Mouse (Mus musculus) cerebellum, adult 2 months (tissue): Measurements from ENCODE around the gene Nectin4. TPM values are rescaled to one million over a fixed set of nuclear protein-coding genes. Genes with fewer than 3 reads are reported as not detected.

Source experiments
- DNase-seq, 2 experiments: peaks; one replicate each; pipeline ENCODE4 v3.0.0; 2021
- H3K27ac ChIP-seq: fragments of 200-500 bp; 2 replicates; pipeline ENCODE4 v1.5.1; 2012; ENCODE audit warnings: low read length, control low read depth, inconsistent platforms; ENCODE audit not compliant: insufficient read depth
- H3K27me3 ChIP-seq: fragments of 200-500 bp; 2 replicates; pipeline ENCODE4 v1.6.1; 2012; ENCODE audit warnings: inconsistent platforms, mild to moderate bottlenecking, low read length, moderate library complexity; ENCODE audit not compliant: control insufficient read depth, insufficient read depth
- H3K4me1 ChIP-seq: fragments of 200-500 bp; 2 replicates; pipeline ENCODE4 v1.6.1; 2011; ENCODE audit warnings: low read length; ENCODE audit not compliant: control insufficient read depth, insufficient read depth
- H3K4me3 ChIP-seq: fragments of 200-500 bp; replicated peaks from 2 replicates; pipeline ENCODE3; 2011; ENCODE audit warnings: mild to moderate bottlenecking, low read depth, low read length, control low read depth; ENCODE audit not compliant: insufficient read depth
- CTCF ChIP-seq: fragments of 200-500 bp; IDR thresholded peaks from 2 replicates; pipeline ENCODE4 v1.5.1; 2011; ENCODE audit warnings: low read depth, mild to moderate bottlenecking, control low read depth, low read length, moderate library complexity, borderline replicate concordance; ENCODE audit not compliant: insufficient read depth
- POLR2A ChIP-seq: fragments of 200-500 bp; IDR thresholded peaks from 2 replicates; pipeline ENCODE4 v1.6.1; 2011; ENCODE audit warnings: low read length, control low read depth, borderline replicate concordance; ENCODE audit not compliant: insufficient read depth
- WGBS: fragments of 180-500 bp; shearing (Covaris S2); methylation state at CpG from one replicate; pipeline ENCODE4 v1.1.7; 2018; 5-methylcytosine and 5-hydroxymethylcytosine counted together
- polyA plus RNA-seq: library from polyadenylated mRNA; depleted of rRNA; stranded (reverse); fragments of >200 nt; gene quantifications from 2 replicates; pipeline ENCODE4 v1.2.3, GENCODE M21; 2012; rRNA removed

Gene Nectin4
- polyA plus RNA-seq, 1 experiment: 11.9 TPM

DNA sequence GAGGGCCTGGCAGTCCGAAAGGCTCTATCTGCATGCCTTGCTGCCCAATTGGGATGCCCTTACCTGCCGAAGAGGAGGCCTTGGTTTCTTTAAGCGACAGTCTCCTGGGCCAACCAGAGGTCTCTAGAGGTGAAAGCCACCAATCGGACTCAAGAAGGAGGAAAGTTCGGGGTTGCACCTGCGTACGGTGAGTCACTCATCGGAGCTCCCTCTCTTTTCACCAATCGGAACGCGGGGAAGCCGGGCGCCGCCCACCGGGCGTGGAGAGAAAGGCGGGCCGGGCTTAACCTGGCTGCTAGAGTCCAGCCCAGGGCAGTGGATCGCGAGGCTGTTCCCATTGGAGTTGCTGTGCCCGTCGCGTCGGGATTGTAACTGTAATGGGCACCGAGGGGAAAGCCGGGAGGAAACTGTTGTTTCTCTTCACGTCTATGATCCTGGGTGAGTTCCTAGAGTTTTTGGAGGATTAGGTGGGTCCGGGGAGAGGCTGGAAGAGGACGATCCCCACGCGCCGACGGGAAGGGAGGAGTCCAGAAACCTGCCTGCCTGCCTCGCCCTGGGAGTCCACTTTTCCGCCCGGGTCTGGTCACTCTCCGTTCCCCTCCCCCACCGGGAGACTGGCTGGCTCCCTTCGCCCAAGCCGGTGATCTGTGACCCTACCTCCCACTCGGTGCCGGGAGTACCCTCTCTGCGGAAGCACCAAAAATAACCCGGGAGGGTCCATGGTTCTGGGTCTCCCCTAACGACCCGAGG, 67.5 kb downstream of the Nectin4 start, which contains the start of gene F11r:
TSS of gene F11r (plus strand) at position 272 of the 750 bp plus-strand sequence.
- no peak within 1 kb of the TSS for H3K27ac ChIP-seq
- peak within 1 kb of the TSS; percentile 79 for H3K4me3 ChIP-seq
- no peaks in the 10 kb centered on the region for H3K27me3 ChIP-seq
- H3K4me1 ChIP-seq: no peaks in the 10 kb centered on the region
- WGBS: 2% methylated on average over 46 of the region's 46 CpGs
- DNase-seq: peak; percentile 86 to 89
- TF ChIP-seq POLR2A (peak; percentile 50; the same call in 1 of the 2 replicates), CTCF (no peak)

Other genes starting within 250 kb of the Nectin4 start
- 302 and 305 TPM in 2 replicates for gene Sdhc, start 219.5 kb upstream of the Nectin4 start, polyA plus RNA-seq
- gene Mpz, start 219.4 kb upstream of the Nectin4 start, polyA plus RNA-seq: 0.16 and 0.34 TPM in 2 replicates
- 195 and 252 TPM in 2 replicates for gene Pcp4l1, start 173.8 kb upstream of the Nectin4 start, polyA plus RNA-seq
- 0.19 and 0.23 TPM in 2 replicates for gene Nr1i3, start 156.1 kb upstream of the Nectin4 start, polyA plus RNA-seq
- gene Tomm40l, start 147.6 kb upstream of the Nectin4 start, polyA plus RNA-seq: 85.5 and 92.7 TPM in 2 replicates
- gene Apoa2, start 145.0 kb upstream of the Nectin4 start, polyA plus RNA-seq: 4.1 and 6.3 TPM in 2 replicates
- gene Fcer1g, start 135.7 kb upstream of the Nectin4 start, polyA plus RNA-seq: 12.4 and 13.2 TPM in 2 replicates
- gene Adamts4, start 119.7 kb upstream of the Nectin4 start, polyA plus RNA-seq: 26.1 and 29.8 TPM in 2 replicates
- gene Ndufs2, start 118.7 kb upstream of the Nectin4 start, polyA plus RNA-seq: 282 and 283 TPM in 2 replicates
- gene B4galt3, start 99.8 kb upstream of the Nectin4 start, polyA plus RNA-seq: 69.6 and 72.2 TPM in 2 replicates
- 76.9 and 81.2 TPM in 2 replicates for gene Ppox, start 88.9 kb upstream of the Nectin4 start, polyA plus RNA-seq
- 76.6 and 77.5 TPM in 2 replicates for gene Usp21, start 82.1 kb upstream of the Nectin4 start, polyA plus RNA-seq
- 96.4 and 109 TPM in 2 replicates for gene Ufc1, start 75.1 kb upstream of the Nectin4 start, polyA plus RNA-seq
- 54.4 and 56.4 TPM in 2 replicates for gene Dedd, start 41.0 kb upstream of the Nectin4 start, polyA plus RNA-seq
- 68.2 TPM in 2 replicates for gene Nit1, start 24.5 kb upstream of the Nectin4 start, polyA plus RNA-seq
- 129 and 135 TPM in 2 replicates for gene Pfdn2, start 24.4 kb upstream of the Nectin4 start, polyA plus RNA-seq
- 7.9 and 8.2 TPM in 2 replicates for gene Klhdc9, start 9.3 kb upstream of the Nectin4 start, polyA plus RNA-seq
- 0.65 and 0.68 TPM in 2 replicates for gene Arhgap30, start 18.9 kb downstream of the Nectin4 start, polyA plus RNA-seq
- gene Usf1, start 41.2 kb downstream of the Nectin4 start, polyA plus RNA-seq: 98.7 and 107 TPM in 2 replicates
- 2.2 and 3.2 TPM in 2 replicates for gene Tstd1, start 48.8 kb downstream of the Nectin4 start, polyA plus RNA-seq
- gene F11r, start 67.4 kb downstream of the Nectin4 start, polyA plus RNA-seq: 8.7 and 10.1 TPM in 2 replicates
- gene Alyref2, start 133.4 kb downstream of the Nectin4 start, polyA plus RNA-seq: 7.5 and 7.6 TPM in 2 replicates
- not detected in 2 replicates for gene Itln1, start 165.2 kb downstream of the Nectin4 start, polyA plus RNA-seq
- gene Cd244a, start 189.1 kb downstream of the Nectin4 start, polyA plus RNA-seq: 0.05 TPM in 1 of 2 replicates, not detected in the other
- gene Ly9, start 237.3 kb downstream of the Nectin4 start, polyA plus RNA-seq: 0.14 and 0.16 TPM in 2 replicates